Mouse (Mus musculus) limb, embryonic 13.5 days (tissue): ENCODE measurements around the gene Olfr1497. TPM values are rescaled to one million over a fixed set of nuclear protein-coding genes. Genes with fewer than 3 reads are reported as not detected.
"Not testable (repeated sequence)": the region's sequence is repeated elsewhere in the genome, so short reads cannot be mapped to it uniquely, and the experiment has no call there.

Experiments used
- ATAC-seq: fragments of 200-750 bp; cut with Nextera tagmentation; 2 replicates; pipeline ENCODE4 v1.8.0; 2017; ENCODE audit warnings: low read depth, moderate number of reproducible peaks, moderate TSS enrichment; ENCODE audit not compliant: low FRiP score
- H3K27ac ChIP-seq: fragments of 300-500 bp; sonication (generic); 2 replicates; pipeline ENCODE4 v1.5.1; 2015; ENCODE audit warnings: inconsistent platforms, mild to moderate bottlenecking, moderate library complexity
- H3K27me3 ChIP-seq: fragments of 300-500 bp; sonication (generic); 2 replicates; pipeline ENCODE4 v1.6.1; 2015; ENCODE audit warnings: mild to moderate bottlenecking, inconsistent platforms
- H3K36me3 ChIP-seq: fragments of 300-500 bp; sonication (generic); 2 replicates; pipeline ENCODE4 v1.6.1; 2015; ENCODE audit warnings: inconsistent platforms, mild to moderate bottlenecking, moderate library complexity
- H3K4me1 ChIP-seq: fragments of 300-500 bp; sonication (generic); 2 replicates; pipeline ENCODE4 v1.6.1; 2015; ENCODE audit warnings: inconsistent platforms
- H3K4me2 ChIP-seq: fragments of 300-500 bp; sonication (generic); replicated peaks from 2 replicates; pipeline ENCODE4 v1.6.1; 2015; ENCODE audit warnings: inconsistent platforms, mild to moderate bottlenecking, moderate library complexity
- H3K4me3 ChIP-seq: fragments of 300-500 bp; sonication (generic); 2 replicates; pipeline ENCODE4 v1.5.1; 2015; ENCODE audit warnings: moderate library complexity, mild to moderate bottlenecking, inconsistent platforms
- H3K9ac ChIP-seq: fragments of 300-500 bp; sonication (generic); 2 replicates; pipeline ENCODE4 v1.6.1; 2015; ENCODE audit warnings: mild to moderate bottlenecking, inconsistent platforms
- H3K9me3 ChIP-seq: fragments of 300-500 bp; sonication (generic); 2 replicates; pipeline ENCODE4 v1.6.1; 2016; ENCODE audit warnings: inconsistent platforms
- WGBS: fragments of 180-500 bp; shearing (Covaris S2); methylation state at CpG from one replicate; pipeline ENCODE4 v1.1.7; 2015; 5-methylcytosine and 5-hydroxymethylcytosine counted together
- polyA plus RNA-seq: library from polyadenylated mRNA; unstranded; fragments of >200 nt; fragmentation: Nextera tagmentation; extraction: Ambion mirVana; gene quantifications from 2 replicates; pipeline ENCODE4 v1.2.1, GENCODE M21; 2015

Gene Olfr1497
- not detected in 2 replicates for polyA plus RNA-seq

DNA sequence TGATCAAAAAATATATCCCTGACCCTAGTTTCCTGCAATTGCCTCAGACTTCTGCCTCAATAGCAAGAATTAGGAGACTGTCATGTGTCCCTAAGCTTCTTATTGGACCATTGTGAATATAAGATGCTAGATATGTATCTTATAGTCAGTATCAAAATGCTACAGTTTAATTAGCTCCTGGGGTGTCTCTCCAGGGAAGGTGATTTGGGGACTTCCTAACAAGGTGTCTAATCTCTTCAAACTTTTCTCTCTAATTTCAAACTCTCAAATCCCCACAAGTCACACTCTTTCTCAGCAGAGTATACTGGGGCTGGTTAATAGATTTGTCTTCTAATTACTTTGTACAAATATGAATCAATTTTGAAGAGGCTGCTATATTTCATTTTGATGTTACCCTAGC lies at the start of gene Olfr1497:
Olfr1497 (minus strand) TSS at position 101 of the 400 bp plus-strand sequence.
- Histone ChIP-seq H3K4me1 (no peaks in the 10 kb centered on the region), H3K36me3 (no peaks in the 10 kb centered on the region), H3K27me3 (no peaks in the 10 kb centered on the region), H3K9ac (no peak within 1 kb of the TSS), H3K4me3 (no peak within 1 kb of the TSS), H3K4me2 (no peak within 1 kb of the TSS), H3K9me3 (no peaks in the 10 kb centered on the region), H3K27ac (no peak within 1 kb of the TSS)
- ATAC-seq, result no peak

DNA sequence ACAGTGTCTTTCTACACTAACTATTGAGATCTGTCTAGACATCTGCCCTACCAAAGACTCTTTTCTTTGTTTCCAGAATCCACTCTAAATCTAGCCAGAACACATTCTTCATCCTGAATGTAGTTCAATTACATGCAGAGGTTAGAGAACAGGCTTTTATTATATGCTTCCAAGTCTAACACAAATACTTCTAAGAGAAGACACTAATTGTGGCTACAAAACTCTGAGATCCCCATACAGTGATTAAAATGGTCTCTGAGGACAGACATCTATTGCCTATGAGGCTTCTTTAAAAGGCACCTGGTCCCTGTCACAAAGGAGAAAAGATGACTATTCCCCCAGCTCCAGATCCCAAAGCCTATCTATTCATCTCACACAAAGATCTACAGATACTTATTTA lies 32.4 kb upstream of the Olfr1497 start, which contains the start of gene Olfr1500:
Olfr1500 (minus strand) TSS at position 101 of the 400 bp plus-strand sequence.
- no peak within 1 kb of the TSS for H3K27ac ChIP-seq
- no peaks in the 10 kb centered on the region for H3K4me1 ChIP-seq
- H3K4me2 ChIP-seq, result no peak within 1 kb of the TSS
- H3K27me3 ChIP-seq, result no peaks in the 10 kb centered on the region
- ATAC-seq, result no peak
- H3K9ac ChIP-seq, result no peak within 1 kb of the TSS
- H3K36me3 ChIP-seq, result no peaks in the 10 kb centered on the region
- H3K9me3 ChIP-seq, result no peaks in the 10 kb centered on the region
- H3K4me3 ChIP-seq, result no peak within 1 kb of the TSS

DNA sequence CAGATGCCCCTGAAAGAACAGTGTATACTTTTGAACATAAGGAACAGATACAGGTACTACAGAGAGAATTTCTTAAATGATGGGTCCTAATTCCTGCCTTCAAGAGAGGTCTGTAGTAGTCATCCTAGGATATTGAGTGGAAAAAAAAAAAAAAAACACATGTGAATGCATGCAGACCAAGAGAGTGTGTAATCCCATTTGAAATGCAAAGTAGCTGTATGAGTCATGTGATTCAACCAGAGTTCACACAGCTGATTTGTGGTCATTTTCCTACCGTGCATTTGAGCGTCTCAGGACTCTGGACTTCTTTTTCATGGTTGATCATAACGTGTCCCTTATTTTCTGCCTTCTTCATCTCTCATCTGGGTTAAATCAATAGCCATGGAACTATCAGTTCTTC lies 30.4 kb upstream of the Olfr1497 start:
- Histone ChIP-seq H3K36me3 (no peaks in the 10 kb centered on the region), H3K4me3 (no peak overlapping the region), H3K27ac (no peak overlapping the region), H3K9me3 (no peaks in the 10 kb centered on the region), H3K4me1 (no peaks in the 10 kb centered on the region), H3K27me3 (no peaks in the 10 kb centered on the region), H3K4me2 (no peak overlapping the region), H3K9ac (no peak overlapping the region)
- 82% methylated on average over 3 of the region's 3 CpGs for WGBS
- no peak for ATAC-seq

DNA sequence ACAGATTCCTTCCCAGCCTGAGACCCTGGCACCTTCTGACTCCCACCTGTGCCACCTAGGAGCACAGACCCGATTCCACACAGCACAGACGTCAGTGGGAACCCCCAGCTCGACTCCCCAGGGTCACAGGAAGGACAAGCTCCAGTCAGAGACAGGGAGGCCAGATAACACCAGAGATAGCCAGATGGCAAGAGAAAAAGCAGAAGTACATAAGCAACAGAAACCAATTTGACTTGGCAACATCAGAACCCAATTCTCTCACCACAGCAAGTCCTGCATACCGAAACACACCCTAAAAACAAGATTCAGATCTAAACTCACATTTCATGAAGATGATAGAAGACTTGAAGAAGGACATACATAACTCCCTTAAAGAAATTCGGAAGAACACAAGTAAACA lies 22.8 kb upstream of the Olfr1497 start:
- Histone ChIP-seq H3K9ac (no peak overlapping the region), H3K4me2 (no peak overlapping the region), H3K27ac (no peak overlapping the region), H3K27me3 (no peaks in the 10 kb centered on the region), H3K9me3 (no peaks in the 10 kb centered on the region), H3K4me1 (no peaks in the 10 kb centered on the region), H3K36me3 (no peaks in the 10 kb centered on the region), H3K4me3 (no peak overlapping the region)
- WGBS, result 67% methylated on average over 5 of the region's 5 CpGs
- ATAC-seq, result no peak

DNA sequence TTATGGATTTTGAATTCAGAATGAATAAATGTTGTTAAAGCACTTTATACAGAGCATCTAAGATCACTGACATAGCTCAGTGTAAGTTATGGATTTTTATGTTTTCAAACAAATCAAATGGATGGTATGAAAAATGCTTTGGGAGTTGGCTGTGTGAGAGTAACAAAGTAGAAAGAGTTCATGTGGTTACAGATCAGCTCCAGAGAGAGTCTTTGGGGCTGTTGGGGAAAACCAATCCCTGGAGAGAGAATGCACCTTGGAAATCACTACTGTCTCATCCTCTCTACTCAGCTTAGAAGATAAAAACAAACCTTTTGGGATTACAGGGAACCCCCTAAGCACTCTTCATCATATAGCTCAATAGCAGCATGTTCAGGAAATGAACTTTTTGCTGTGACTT lies 21.3 kb upstream of the Olfr1497 start, which contains the start of gene Olfr1499:
Olfr1499 (minus strand) TSS at position 101 of the 400 bp plus-strand sequence.
- no peak within 1 kb of the TSS for H3K4me2 ChIP-seq
- no peak within 1 kb of the TSS for H3K9ac ChIP-seq
- H3K9me3 ChIP-seq, result no peaks in the 10 kb centered on the region
- H3K27me3 ChIP-seq, result no peaks in the 10 kb centered on the region
- no peak within 1 kb of the TSS for H3K27ac ChIP-seq
- no peak for ATAC-seq
- no peaks in the 10 kb centered on the region for H3K4me1 ChIP-seq
- no peaks in the 10 kb centered on the region for H3K36me3 ChIP-seq
- no peak within 1 kb of the TSS for H3K4me3 ChIP-seq

DNA sequence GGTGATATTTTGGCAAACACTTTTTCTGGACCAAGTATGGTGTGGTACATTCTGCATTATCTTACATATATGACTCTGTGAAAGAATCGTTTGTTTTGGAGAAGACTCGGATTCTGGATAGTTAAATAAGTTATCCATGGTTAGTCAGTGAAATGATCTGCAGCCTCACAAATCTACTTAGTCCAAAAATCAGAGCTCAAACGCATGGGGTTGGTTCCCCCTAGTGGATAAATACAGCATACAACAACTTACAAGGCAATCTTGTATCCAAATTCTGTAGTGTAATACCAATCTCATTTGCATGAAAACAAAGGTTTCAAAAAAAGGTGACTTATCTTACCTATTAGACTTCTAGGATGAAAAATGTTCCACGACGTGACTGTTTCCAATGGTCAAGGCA lies 20.8 kb upstream of the Olfr1497 start:
- 40% methylated on average over 5 of the region's 5 CpGs for WGBS

DNA sequence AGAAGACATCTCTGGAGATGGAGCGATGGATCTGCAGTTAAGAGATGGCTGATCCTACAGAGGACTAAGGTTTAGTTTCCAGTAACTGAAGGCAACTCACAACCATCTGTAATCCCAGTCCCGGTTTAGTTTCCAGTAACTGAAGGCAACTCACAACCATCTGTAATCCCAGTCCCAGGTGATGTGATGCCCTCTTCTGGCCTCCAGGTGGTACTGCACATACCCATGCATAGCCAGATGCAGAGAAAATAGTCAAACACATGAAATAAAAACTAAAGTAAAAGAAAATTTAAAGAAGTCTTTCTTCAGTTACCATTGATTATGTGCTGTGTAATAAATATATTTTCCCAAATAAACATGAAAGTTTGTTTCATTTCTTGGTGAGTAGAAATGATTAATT lies 14.8 kb upstream of the Olfr1497 start:
- no peaks in the 10 kb centered on the region for H3K27me3 ChIP-seq
- no peaks in the 10 kb centered on the region for H3K9me3 ChIP-seq
- H3K4me3 ChIP-seq, result no peak overlapping the region
- H3K27ac ChIP-seq, result no peak overlapping the region
- ATAC-seq, result no peak
- H3K36me3 ChIP-seq, result no peaks in the 10 kb centered on the region
- H3K4me1 ChIP-seq, result no peaks in the 10 kb centered on the region
- H3K9ac ChIP-seq, result no peak overlapping the region
- WGBS, result 51% methylated on average over 2 of the region's 2 CpGs
- H3K4me2 ChIP-seq, result no peak overlapping the region

More for the DNA sequence above, 20.8 kb upstream of the Olfr1497 start:
- Histone ChIP-seq H3K27ac (no peak overlapping the region), H3K27me3 (no peaks in the 10 kb centered on the region), H3K4me1 (no peaks in the 10 kb centered on the region), H3K4me3 (no peak overlapping the region), H3K4me2 (no peak overlapping the region), H3K9me3 (no peaks in the 10 kb centered on the region), H3K9ac (no peak overlapping the region), H3K36me3 (no peaks in the 10 kb centered on the region)
- no peak for ATAC-seq

DNA sequence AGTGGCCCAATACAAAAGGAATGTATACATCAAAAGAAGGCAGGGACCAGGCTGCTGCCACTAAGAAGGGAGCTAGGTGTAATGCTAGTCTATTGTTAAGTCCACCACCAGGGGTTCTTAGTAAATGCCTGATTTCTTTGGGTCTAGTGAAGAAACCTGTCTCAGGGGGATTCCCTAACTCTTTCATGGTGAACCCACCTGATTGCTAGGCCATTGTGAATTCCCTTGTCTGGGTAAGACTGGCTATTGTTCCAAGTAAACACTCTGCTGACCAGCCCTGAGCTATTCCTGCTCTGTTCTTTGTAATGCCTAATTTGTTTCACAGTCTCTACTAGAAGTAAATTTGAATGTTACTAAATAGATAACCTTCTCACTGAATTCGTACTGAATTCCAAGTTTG lies 7.5 kb upstream of the Olfr1497 start:
- not testable (repeated sequence) for ATAC-seq, H3K4me3 ChIP-seq, H3K4me1 ChIP-seq, H3K27me3 ChIP-seq, H3K9ac ChIP-seq, H3K4me2 ChIP-seq, H3K27ac ChIP-seq, H3K36me3 ChIP-seq, H3K9me3 ChIP-seq
- 66% methylated on average over 1 of the region's 1 CpGs for WGBS

DNA sequence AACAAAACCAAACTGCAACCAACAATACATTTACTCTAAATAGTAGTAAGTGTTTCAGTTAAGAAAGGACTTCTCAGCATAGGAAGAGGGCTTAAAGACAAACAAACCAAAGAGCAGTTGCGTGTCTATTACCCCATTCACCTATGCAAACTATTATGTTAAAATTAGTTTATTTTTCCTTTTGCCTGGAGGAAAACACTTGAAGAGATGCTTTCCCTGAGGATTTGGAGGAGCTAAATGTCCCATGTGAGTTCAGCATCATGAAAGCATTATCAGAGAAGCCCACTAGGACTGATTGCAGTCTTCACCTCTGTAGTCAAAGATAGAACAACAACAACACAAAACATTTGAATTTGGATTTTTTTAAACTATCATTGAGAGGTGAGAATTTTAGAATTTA lies 20.4 kb downstream of the Olfr1497 start, which contains the start of gene Olfr1496:
Olfr1496 (plus strand) TSS at position 301 of the 400 bp plus-strand sequence.
- Histone ChIP-seq H3K4me1 (no peaks in the 10 kb centered on the region), H3K9ac (no peak within 1 kb of the TSS), H3K27ac (no peak within 1 kb of the TSS), H3K4me3 (no peak within 1 kb of the TSS), H3K27me3 (no peaks in the 10 kb centered on the region), H3K9me3 (no peaks in the 10 kb centered on the region), H3K4me2 (no peak within 1 kb of the TSS), H3K36me3 (no peaks in the 10 kb centered on the region)
- 92% methylated on average over 1 of the region's 1 CpGs for WGBS
- ATAC-seq, result no peak

DNA sequence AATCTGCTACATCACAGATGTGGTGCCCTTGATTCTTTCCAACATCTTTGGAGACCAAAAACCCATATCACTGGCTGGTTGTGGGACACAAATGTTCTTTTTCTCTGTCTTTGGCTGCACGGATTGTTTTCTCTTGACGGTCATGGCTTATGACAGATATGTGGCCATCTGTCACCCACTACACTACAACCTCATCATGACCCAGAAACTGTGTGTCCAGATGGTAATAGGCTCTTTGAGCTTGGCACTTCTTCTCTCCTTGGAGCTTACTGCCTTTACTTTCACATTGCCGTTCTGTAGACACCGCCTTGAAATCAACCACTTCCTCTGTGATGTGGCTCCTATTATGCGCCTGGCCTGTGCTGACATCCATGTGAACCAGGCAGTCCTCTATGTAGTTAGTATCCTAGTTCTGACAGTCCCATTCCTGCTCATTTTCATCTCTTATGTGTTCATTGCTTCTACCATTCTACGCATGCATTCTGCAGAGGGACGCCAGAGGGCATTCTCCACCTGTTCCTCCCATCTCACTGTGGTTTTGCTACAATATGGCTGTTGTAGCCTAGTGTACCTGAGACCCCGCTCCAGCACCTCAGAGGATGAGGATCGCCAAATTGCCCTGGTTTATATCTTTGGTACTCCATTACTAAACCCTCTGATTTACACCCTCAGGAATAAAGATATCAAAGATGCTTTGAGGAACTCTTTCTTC lies 29.3 kb downstream of the Olfr1497 start:
- 93% methylated on average over 9 of the region's 9 CpGs for WGBS
- Histone ChIP-seq H3K27ac (no peak overlapping the region), H3K36me3 (no peaks in the 10 kb centered on the region), H3K4me3 (no peak overlapping the region), H3K9ac (no peak overlapping the region), H3K4me1 (no peaks in the 10 kb centered on the region), H3K9me3 (peaks cover 2% of the 10 kb centered on the region; the same call in 1 of the 2 replicates), H3K27me3 (no peaks in the 10 kb centered on the region), H3K4me2 (no peak overlapping the region)
- no peak for ATAC-seq

DNA sequence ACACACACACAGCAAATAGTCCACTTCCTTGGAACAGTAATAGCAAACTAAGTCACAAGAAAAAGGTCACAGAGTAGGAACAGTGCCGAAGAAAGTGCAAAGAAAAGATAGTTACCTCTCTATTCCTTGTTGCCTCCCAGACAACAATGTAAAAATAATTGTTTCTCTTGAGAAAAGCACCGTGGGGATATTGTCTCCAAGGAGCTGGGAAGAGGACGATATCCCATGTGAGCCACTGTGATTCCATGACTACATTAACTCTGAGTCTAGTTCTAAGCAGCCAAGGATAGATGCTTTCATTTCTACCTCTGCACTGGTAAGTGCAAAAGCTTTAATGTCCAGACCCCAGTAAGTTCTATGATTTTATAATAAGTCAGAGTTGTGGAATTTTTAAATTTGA lies 33.7 kb downstream of the Olfr1497 start, which contains the start of gene Olfr1495:
Olfr1495 (plus strand) TSS at position 301 of the 400 bp plus-strand sequence.
- Histone ChIP-seq H3K9ac (no peak within 1 kb of the TSS), H3K27me3 (no peaks in the 10 kb centered on the region), H3K4me1 (no peaks in the 10 kb centered on the region), H3K36me3 (no peaks in the 10 kb centered on the region), H3K9me3 (no peaks in the 10 kb centered on the region), H3K4me3 (no peak within 1 kb of the TSS), H3K4me2 (no peak within 1 kb of the TSS), H3K27ac (no peak within 1 kb of the TSS)
- no peak for ATAC-seq
- WGBS, result 87% methylated on average over 3 of the region's 3 CpGs

DNA sequence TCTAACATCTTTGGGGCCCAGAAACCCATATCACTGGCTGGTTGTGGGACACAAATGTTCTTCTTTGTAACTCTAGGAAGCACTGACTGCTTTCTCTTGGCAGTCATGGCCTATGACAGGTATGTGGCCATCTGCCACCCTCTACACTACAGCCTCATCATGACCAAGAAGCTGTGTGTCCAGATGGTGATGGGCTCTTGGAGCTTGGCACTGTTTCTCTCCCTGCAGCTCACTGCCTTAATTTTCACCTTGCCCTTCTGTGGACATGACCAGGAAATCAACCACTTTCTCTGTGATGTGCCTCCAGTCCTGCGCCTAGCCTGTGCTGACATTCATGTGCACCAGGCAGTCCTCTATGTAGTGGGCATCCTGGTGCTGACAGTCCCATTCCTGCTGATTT lies 48.6 kb downstream of the Olfr1497 start:
- Histone ChIP-seq H3K4me2 (no peak overlapping the region), H3K27ac (no peak overlapping the region), H3K27me3 (no peaks in the 10 kb centered on the region), H3K9ac (no peak overlapping the region), H3K4me3 (no peak overlapping the region), H3K36me3 (no peaks in the 10 kb centered on the region), H3K4me1 (no peaks in the 10 kb centered on the region), H3K9me3 (no peaks in the 10 kb centered on the region)
- WGBS, result 93% methylated on average over 1 of the region's 1 CpGs
- ATAC-seq, result no peak
